Mouse (Mus musculus) MEL-GATA-1-ER (cell line): ENCODE results near the gene Dlgap1.
A peak's percentile ranks its signal among the peaks of the same experiment; 100 is the strongest.
"Not testable (repeated sequence)": the region's sequence is repeated elsewhere in the genome, so short reads cannot be mapped to it uniquely, and the experiment has no call there.

ENCODE experiments used
- DNase-seq: peaks from one replicate; pipeline ENCODE4 v3.0.0-alpha.2; 2012; ENCODE audit warnings: low read depth; ENCODE audit errors: extremely low read depth

Gene Dlgap1

DNA sequence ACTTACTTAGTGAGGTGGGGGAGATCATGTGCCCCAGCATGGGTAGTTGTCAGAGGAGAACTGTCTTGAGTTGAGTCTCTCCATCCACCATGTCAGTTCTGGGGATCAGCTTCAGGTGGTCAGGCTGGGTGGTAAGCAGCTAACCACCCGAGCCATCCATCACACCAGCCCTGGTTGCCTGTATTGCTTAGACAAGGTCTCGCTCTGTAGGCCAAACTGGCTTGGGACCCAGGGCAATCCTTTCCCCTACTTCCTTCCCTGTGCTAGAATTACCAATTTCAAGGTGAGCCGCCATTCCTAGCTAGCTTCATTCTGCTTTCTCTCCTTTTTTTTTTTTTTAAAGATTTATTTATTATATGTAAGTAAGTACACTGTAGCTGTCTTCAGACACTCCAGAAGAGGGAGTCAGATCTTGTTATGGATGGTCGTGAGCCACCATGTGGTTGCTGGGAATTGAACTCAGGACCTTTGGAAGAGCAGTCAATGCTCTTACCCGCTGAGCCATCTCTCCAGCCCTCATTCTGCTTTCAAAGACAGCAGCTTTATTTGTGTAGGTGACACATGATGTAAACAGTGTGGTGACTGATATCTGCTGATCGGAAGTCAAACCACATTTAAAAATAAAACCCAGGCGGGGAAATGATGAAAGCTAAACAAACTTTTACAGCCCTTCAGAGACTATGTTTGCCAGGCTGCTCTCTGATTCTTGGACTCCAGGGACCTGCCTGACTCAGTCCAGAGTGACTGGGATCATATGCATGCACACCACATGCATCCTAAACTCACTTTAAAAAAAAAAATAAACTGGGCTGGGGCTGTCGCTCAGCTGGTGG is 828.3 kb downstream of the Dlgap1 start:
- DNase-seq: no peak

DNA sequence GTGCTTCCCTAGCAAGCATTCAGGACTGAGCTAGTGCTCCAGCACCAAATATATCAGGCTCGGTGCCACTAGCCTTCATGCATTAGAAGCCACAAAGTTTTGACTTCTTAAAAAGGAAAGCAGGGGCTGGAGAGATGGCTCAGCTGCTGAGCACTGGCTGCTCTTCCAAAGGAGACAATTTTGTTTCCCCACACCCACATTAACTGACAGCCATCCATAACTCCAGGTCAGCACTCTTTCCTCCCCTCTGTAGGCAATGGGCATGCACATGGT is 828.8 kb downstream of the Dlgap1 start:
- no peak for DNase-seq

DNA sequence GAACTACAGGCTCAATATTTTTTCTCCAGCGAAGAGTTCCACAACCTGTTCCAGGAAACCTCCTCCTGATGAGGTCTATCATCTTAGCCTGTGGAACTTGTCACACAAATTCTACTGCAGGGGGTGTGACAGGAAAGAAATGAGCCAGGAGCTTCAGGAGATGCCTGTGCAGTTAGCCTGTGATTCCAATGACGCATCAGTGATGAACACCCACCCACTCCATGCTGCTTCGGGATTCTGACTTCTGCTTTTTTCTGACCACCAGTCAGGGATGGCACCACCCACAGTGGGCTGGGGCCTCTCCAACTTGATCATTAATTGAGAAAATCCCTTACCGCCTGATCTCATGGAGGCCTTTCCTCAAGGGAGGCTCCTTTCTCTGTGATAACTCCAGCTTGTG is 830.4 kb downstream of the Dlgap1 start:
- DNase-seq: peak; percentile 12

DNA sequence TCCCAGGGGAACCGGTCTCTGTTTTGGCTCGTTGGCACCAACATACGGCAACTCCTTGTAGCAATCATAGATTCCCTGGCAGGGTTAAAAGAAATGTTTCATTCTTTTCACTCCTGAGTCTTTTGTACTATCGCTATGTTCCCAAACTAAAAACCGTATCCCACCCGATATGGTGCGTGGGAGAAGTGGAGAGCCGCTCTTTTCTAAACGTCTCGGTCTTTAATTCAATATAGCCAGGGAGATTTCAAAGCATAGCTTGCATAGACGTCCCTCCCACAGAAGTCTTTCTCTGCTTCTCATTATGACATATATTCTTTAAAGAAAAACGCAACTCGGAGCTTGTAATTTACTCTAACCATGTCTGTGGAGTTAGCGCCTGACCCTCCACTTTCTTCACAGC is 833.1 kb downstream of the Dlgap1 start:
- DNase-seq: no peak

DNA sequence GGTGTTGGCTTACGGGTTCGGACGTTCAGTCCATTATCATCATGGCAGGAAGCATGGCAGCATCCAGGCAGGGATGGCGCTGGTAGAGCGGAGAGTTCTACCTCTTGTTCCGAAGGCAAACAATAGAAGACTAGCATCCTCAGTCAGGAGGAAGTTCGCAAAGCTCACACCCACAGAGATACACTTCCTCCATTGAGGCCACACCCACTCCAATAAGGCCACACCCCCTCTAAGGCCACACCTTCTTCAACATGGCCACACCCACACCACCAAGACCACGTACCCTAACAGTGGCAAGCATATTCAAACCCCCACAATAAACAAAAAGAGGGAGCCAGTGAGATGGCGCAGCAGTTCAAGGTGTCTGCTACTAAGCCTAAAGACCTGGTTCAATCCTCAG is 837.0 kb downstream of the Dlgap1 start:
- no peak for DNase-seq

DNA sequence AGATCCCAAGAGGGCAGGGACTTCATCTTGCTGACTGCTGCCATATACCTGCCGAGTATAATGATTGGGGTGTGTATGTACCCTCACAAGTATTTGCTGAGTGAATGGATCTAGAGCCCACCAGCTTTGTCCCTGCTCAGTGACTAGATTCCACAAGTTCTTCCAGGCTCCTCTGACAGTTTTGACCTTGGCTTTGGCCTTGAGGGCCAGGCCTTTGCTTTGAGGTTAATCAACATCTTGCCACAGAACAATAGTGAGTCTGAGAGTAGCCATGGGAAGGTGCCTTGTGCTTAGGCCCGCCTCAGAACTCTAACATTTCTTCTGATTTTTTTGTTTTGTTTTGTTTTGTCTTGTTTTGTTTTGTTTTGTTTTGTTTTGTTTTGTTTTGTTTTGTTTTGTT is 837.7 kb downstream of the Dlgap1 start:
- no peak for DNase-seq

DNA sequence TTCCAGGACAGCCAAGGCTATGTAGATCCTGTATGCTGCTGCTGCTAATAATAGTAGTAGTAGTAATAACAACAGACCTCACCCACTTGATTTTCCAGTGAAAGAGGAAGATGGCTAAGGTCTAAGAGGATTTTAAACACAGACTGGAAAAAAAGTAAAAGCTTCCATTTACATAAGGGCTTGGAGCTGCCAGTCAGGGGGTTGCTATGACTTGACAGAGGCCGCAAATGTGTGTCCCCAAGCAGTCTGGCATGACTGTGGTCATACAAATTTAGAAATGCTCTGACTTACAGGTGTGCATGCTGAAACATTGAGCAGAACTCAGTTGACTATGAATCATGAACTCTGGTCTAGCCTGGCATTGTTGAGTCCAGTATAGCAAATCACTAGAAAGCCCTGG is 839.0 kb downstream of the Dlgap1 start:
- DNase-seq: no peak

DNA sequence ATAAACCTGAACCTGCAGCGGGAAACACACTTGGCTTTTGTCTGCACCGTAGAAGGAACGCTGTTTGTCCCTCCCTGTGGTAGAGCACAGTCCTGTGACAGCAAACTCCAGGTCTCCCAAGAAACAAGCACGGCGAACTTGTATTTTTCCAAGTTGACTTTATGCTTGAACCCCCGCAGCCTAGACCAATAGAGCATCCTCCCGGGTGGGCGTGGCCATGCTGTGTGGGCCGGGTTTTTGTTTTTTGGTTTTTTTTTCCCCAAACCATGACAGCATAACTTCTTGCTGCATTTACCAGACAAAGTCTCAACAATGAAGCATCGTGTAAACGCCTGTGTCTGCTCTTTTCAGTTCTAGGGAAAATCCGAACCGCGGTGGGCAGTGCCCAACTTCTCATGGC is 840.0 kb downstream of the Dlgap1 start:
- DNase-seq: no peak

DNA sequence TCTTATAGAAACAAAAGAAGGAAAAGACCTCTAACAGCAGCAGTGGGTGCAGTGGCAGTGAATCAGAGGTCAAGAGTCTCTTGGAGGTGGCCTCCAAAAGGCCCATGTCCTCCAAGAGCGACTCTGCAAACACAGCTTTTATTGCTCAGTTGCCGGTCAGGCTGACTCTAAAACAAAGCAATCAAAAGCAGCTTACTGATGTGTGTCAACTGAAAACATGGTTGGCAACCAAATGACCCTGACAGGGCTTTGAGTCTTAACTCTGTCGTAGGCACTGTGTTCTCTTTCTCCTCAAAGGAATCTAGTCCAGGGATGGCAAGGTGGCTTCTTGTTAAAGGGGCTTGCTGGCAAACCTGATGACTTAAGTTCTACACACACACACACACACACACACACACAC is 840.9 kb downstream of the Dlgap1 start:
- no peak for DNase-seq

DNA sequence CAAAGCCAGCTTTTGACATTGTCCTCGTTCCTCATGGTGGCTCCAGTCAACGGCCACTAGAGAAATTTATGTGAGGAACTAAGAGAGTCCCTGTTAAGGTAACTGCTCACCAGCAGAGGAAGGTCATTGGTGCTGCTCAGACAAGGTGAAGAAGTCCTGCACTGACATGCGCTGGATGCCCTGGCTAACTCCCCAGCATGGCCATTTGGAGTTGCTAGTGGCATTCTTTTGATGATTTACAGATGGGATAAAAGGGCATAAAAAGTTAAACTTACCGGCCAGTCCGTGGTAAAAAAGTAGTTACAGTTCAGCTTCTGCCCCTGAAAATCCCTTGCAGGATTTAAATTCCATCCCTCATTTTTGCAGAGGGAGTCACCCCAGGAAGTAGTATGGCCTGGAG is 841.9 kb downstream of the Dlgap1 start:
- DNase-seq: no peak

DNA sequence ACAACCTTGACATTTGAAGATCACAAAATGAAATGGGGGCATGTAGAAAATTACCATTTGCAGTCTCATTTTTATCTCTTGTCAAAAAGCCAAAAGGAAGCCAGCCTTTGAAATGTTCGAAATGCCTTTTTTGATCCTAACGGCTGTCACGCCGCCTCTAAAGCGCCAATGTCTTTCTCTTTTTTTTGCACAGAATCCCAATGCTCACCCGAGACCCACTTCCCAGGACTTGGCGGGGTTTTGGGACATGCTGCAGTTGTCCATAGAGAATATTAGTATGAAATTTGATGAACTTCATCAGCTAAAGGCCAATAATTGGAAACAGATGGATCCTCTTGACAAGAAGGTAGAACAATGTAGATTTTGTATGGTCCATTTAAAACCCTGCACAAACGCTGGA is 846.1 kb downstream of the Dlgap1 start:
- no peak for DNase-seq

DNA sequence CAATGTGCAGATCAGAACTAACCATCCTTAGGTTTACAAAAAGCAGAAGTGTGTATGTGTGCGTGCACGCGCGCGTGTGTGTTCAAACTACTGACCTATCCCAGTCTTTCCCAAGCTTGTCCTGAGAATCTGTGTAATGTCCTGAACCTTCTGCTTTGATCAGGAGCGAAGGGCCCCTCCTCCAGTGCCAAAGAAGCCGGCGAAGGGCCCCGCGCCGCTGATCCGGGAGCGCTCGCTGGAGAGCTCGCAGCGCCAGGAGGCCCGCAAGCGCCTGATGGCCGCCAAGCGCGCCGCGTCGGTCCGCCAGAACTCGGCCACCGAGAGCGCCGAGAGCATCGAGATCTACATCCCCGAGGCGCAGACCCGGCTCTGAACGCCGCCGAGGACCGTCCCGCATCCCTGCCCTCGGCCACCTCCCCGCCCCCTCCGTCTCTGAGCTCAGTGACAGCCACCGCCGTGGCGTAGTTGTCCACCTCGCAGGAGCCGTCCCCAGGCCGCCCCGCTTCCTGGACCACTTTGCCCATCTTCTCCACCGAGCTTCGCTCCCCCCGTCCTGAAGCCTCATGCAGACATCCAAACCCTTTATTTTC is 849.1 kb downstream of the Dlgap1 start:
- no peak for DNase-seq

DNA sequence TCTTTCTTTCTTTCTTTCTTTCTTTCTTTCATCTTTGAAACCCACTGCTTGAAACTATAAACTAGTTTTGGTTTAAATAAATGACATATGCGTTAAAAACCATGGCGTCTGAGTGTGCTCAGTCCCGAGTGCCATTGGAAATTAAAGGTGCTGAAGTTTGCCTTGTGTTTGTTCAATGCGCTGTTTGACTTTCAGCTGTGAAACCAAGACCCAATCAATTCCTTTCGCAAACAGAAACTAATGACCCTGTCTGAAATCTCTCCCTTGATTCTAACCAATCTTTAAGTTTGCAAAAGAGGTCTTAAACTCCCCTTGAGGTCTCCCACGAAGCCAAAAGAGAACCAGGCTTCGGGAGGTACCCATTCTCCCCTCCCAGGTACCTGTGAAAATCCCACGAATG is 854.2 kb downstream of the Dlgap1 start:
- no peak for DNase-seq

DNA sequence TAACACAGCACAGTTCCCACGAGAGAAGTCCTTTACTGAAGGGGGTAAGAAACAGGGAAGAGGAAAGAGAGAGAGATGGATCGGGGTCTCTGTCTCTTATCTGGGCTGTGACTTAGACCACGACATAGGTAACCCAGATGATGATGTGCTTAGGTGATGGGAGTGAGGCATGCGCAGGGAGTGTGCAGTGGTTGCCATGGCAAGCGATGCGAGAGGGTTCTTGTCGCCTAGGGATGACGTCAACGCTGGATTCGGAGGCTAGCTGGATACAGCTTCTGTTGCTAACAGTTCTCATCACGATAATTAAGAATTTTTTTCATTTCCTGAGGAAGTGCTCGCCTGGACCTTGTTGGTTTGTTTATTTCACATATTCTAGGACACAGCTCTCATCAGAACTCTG is 857.4 kb downstream of the Dlgap1 start:
- DNase-seq: no peak

DNA sequence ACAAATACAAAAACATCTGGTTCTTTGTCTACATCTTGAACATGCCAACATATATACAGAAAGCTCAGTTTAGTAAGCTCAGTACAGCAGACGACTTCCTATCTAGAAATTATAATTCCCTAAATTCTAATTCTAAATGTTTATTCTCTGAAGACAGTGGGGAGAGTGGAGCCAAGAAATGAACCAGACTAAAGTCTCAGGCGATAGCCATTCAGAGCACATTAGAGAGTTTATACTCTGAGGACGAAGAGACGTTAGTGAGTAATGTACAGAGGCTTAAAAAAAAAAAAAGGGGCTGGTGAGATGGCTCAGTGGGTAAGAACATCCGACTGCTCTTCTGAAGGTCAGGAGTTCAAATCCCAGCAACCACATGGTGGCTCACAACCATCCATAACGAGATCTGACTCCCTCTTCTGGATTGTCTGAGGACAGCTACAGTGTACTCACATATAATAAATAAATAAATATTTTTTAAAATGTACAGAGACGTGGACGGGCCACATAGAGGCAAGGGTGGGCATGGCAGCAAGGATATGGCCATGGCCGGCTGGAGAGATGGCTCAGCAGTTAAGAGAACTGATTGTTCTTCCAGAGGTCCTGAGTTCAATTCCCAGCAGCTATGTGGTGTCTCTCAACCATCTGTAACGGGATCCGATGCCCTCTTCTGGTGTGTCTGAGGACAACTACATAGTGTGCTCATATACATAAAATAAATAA is 858.7 kb downstream of the Dlgap1 start:
- DNase-seq: not testable (repeated sequence)

DNA sequence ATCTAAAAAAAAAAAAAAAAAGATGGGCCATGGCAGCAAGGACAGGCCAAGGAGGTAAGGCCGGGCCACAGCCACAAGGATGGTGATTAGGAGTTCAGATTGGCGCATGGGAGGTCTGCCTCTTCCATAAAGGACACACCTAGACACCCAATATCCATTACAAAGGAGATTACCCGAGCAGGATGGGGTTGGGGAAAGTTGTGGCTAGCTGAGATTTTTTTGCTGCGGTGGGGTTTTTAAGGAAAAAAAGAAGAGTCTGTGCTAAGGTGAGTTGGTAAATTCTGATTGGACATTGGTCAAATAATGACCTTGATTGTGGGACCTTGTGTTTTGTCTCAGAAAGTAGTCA is 859.3 kb downstream of the Dlgap1 start:
- no peak for DNase-seq

DNA sequence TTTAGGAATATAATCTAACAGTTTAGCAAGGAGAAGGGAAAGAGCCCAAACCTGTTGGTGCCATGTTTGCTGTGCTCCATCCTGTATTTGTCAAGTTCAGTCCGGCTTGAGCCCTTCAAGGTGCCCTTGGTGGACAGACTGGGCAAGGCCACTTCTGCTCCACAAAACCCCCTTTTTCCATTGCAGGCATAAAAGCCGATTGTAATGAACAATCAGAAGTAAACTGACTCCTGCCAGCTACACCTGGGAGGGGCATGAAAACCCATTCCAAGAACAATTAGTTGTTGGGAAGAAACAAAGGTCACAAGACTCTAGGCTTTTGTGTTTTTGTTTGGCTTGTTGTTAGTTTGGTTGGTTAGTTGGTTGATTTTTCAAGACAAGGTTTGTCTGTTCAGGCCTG is 859.7 kb downstream of the Dlgap1 start:
- DNase-seq: no peak

DNA sequence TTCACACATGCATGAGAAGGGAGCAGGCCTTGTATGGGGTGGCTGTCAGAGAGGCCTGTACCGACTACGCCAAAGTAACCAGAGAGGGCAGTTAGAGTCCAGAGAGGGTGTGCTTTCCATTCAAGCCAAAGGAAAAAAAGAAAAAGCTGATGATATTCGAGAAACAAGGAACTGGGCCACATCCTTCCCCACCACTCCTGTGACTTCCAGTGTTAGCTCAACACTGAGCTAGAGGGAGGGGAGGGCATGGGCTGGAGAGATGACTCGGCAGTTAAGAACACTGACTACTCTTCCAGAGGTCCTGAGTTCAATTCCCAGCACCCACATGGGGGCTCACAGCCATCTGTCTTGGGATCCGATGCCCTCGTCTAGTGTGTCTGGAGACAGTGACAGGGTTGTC is 860.3 kb downstream of the Dlgap1 start:
- no peak for DNase-seq

DNA sequence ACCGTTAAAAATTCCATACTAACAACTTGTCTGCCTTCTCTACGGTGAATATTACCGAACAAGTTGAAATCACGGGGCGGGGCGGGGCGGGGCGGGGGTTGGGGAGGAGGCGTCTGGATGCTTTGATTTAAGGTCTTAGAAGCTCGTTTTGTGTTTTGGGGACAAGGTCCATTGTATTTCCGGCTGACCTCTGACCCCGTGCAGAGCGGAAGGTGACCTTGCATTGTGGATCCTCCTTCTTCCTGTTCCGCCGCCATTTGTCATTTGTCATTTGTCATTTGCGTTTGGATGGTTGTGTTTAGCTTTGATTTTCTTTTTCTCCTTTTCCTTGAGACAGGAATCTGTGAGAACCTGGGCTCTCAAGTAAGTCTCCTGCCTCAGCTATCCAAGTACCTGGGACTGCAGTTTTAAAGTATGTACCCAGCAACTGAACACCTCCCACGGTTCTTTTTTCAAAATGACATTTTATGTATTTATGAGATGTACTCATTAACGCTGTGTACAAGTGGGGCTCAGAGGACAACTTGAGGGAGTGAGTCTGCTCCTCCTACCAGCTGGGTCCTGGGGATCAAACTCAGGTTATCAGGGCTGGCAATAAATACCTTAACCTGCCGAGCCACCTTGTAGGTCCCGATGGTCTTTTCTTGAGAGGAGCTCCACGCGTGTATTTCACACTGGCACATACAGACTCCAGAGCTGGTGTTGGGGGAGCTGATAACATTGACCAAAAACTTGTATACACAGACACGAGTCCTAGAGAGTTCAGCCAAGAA is 861.3 kb downstream of the Dlgap1 start:
- no peak for DNase-seq

DNA sequence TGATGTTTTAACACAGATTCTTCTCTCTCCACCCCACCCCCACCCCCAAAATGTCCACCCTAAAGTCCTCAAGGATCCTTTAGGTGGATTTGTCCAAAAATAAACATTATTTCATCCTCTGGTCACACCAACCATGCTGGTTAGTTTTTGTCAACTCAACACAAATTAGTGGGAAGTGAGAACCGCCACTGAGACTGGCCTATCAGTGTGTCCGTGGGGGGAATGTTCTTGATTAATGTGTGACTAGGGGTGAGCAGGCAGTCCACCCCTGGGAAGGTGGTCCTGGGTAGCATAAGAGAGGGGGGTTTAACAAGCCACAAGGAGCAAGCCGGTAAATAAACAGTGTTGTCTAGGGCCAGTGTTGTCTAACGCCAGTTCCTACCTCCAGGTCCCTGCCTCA is 862.7 kb downstream of the Dlgap1 start:
- no peak for DNase-seq

DNA sequence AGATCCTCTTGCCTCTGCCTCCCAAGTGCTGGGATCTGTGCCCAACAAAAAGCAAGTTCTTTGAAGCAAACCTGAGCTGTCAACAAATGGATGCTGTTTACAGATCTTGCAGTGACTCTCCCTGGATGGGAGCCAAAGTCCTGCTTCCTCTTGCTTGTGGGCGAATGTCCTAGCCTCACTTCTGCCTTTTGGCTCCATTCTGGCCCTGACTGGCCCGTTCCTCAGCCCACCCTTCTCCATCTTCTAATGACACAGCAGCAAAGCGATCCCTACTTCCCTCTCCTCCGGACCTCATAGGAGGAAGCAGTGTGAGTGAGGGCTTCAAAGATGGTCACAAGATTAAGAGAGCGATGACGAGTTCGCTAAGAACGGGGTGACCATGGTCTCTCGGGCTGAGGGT is 863.7 kb downstream of the Dlgap1 start:
- DNase-seq: peak; percentile 36

DNA sequence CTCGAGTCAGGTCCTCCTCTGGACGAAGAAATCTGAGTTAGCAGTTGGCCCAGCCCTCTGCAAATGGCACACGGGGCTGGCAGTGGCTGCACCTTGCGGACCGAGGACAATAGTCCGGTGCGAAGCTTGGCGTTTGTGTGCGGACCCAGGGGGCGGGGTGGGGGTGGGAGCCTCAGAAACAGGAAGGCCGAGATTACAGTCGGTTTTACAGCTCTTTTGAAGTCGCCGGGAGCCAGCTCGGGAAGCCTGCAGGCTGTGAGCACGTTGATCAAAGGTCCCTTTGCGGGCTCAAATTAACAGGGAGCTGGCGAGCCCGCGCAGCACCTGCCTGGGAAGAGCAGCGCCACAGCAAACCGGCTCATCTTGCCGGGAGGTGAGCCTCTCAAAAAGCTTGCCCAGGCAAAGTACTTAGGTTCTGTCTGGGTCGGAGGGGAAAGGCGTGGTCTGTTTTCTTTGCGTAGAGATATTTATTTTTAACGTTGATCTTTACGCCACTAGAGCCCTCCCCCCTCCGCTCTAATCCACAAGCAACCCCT is 865.6 kb downstream of the Dlgap1 start:
- DNase-seq: no peak
